Mouse (Mus musculus): ENCODE measurements around the gene Ttc9c.
A peak's percentile ranks its signal among the peaks of the same experiment; 100 is the strongest.
"Not testable (repeated sequence)": the region's sequence is repeated elsewhere in the genome, so short reads cannot be mapped to it uniquely, and the experiment has no call there.

The Ttc9c gene

GRCm38 (mm10) chr19:8818801-8819595 is at the start of gene Ttc9c:
Ttc9c (minus strand) TSS chr19:8819333.
- DNase-seq, result peak; percentile 95 to 96

GRCm38 (mm10) chr19:8864265-8864664 is 45.1 kb upstream of the Ttc9c start:
- no peak for DNase-seq

- DNase-seq, result peak; percentile 31 to 33
These were observed 39.9 kb upstream of the Ttc9c start for GRCm38 (mm10) chr19:8859018-8859417.

GRCm38 (mm10) chr19:8857689-8858088 is 38.6 kb upstream of the Ttc9c start:
- peak in 1 of 2 experiments; percentile 33 for DNase-seq

- DNase-seq, result no peak
These were observed 34.0 kb upstream of the Ttc9c start for GRCm38 (mm10) chr19:8853117-8853516.

GRCm38 (mm10) chr19:8852236-8852928 is 33.2 kb upstream of the Ttc9c start:
- DNase-seq, result no peak

GRCm38 (mm10) chr19:8851639-8852038 is 32.5 kb upstream of the Ttc9c start:
- no peak for DNase-seq

GRCm38 (mm10) chr19:8850402-8850901 is 31.3 kb upstream of the Ttc9c start, which contains the start of gene Lrrn4cl:
Lrrn4cl (plus strand) TSS chr19:8850768.
- no peak for DNase-seq

GRCm38 (mm10) chr19:8848356-8848755 is 29.2 kb upstream of the Ttc9c start:
- no peak for DNase-seq

GRCm38 (mm10) chr19:8844371-8845129 is 25.4 kb upstream of the Ttc9c start:
- peak; percentile 79 to 82 for DNase-seq

- DNase-seq, result no peak
These were observed 23.8 kb upstream of the Ttc9c start for GRCm38 (mm10) chr19:8842961-8843360.

- DNase-seq, result peak in 1 of 2 experiments; percentile 34
These were observed 21.9 kb upstream of the Ttc9c start for GRCm38 (mm10) chr19:8841012-8841411.

GRCm38 (mm10) chr19:8839908-8840791 is 21.0 kb upstream of the Ttc9c start:
- peak; percentile 80 to 83 for DNase-seq

- peak; percentile 89 to 91 for DNase-seq
These were observed 20.2 kb upstream of the Ttc9c start, which contains the start of gene Gng3 for GRCm38 (mm10) chr19:8839103-8839907. Gng3 (minus strand) TSS chr19:8839194.

GRCm38 (mm10) chr19:8838041-8838730 is 19.1 kb upstream of the Ttc9c start:
- DNase-seq, result peak; percentile 52 to 62

- peak; percentile 88 for DNase-seq
These were observed 18.2 kb upstream of the Ttc9c start, which contains the start of gene Bscl2 for GRCm38 (mm10) chr19:8837251-8837791. Bscl2 (plus strand) TSS chr19:8837467.

GRCm38 (mm10) chr19:8836327-8836726 is 17.2 kb upstream of the Ttc9c start:
- not testable (repeated sequence) for DNase-seq

GRCm38 (mm10) chr19:8832971-8833370 is 13.8 kb upstream of the Ttc9c start:
- DNase-seq, result no peak

GRCm38 (mm10) chr19:8831262-8831661 is 12.1 kb upstream of the Ttc9c start:
- DNase-seq, result no peak

- DNase-seq, result no peak
These were observed 11.5 kb upstream of the Ttc9c start for GRCm38 (mm10) chr19:8830664-8831063.

Data from cerebellum, postnatal 36 days (tissue).